Mouse (Mus musculus): ENCODE data around the gene Ankrd34b.

DNA sequence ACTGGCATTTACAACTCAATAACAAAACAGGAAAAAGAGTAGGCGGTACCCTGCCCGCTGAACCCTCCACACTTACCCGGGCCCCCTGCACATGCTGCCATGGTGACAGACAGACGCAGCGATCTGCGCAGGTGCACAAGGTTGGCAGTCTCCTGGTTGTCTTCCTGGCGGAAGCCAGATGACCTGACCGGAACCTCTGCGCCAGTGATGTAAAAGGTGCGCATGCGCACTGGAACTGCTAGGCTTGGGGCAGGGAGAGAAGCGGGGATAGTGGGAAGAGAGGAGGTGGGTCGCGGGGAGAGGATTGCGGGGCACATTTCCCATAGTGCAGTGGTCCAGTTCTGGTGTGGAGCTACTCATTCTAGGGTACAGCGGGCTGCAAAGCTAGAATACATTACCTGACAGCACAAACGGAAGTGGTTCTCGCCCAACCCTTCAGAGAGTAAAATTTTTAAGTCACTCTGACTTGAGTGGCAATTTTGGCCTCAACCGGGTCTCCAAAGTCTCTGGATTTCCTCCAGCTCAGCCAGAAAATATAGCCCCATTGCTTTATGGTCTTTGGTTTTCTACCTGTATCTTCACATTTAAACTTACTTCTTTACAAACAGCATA, 58.3 kb downstream of the Ankrd34b start, which contains the start of gene Fam151b:
- TF ChIP-seq CTCF (IDR thresholded peaks at IDR 0.05; ENCODE audit: insufficient read depth, low read length) (no peak), POLR2A (IDR thresholded peaks at IDR 0.05; ENCODE audit: borderline replicate concordance, extremely low read depth, low read depth, low read length) (peak; percentile 80; the same call in 1 of the 2 replicates)
